Mouse (Mus musculus) hindbrain, embryonic 15.5 days (tissue): ENCODE data around the gene Hilpda. TPM values are rescaled to one million over a fixed set of nuclear protein-coding genes. Genes with fewer than 3 reads are reported as not detected.

ENCODE experiments used
- ATAC-seq: fragments of 200-750 bp; cut with Nextera tagmentation; 2 replicates; pipeline ENCODE4 v1.8.0; 2017; ENCODE audit warnings: low read depth, moderate number of reproducible peaks, moderate TSS enrichment; ENCODE audit not compliant: low FRiP score
- H3K27ac ChIP-seq: fragments of 300-500 bp; sonication (generic); replicated peaks from 2 replicates; pipeline ENCODE4 v1.5.1; 2015; ENCODE audit warnings: mild to moderate bottlenecking, inconsistent platforms
- H3K27me3 ChIP-seq: fragments of 300-500 bp; sonication (generic); 2 replicates; pipeline ENCODE4 v1.6.1; 2015; ENCODE audit warnings: control low read depth, inconsistent platforms
- H3K36me3 ChIP-seq: fragments of 300-500 bp; sonication (generic); 2 replicates; pipeline ENCODE4 v1.6.1; 2015; ENCODE audit warnings: control low read depth, inconsistent platforms
- H3K4me1 ChIP-seq: fragments of 300-500 bp; sonication (generic); replicated peaks from 2 replicates; pipeline ENCODE4 v1.6.1; 2015; ENCODE audit warnings: control low read depth, inconsistent platforms
- H3K4me2 ChIP-seq: fragments of 300-500 bp; sonication (generic); 2 replicates; pipeline ENCODE4 v1.6.1; 2015; ENCODE audit warnings: moderate library complexity, mild to moderate bottlenecking, inconsistent platforms
- H3K4me3 ChIP-seq: fragments of 300-500 bp; sonication (generic); 2 replicates; pipeline ENCODE4 v1.5.1; 2015; ENCODE audit warnings: mild to moderate bottlenecking, inconsistent platforms
- H3K9ac ChIP-seq: fragments of 300-500 bp; sonication (generic); 2 replicates; pipeline ENCODE4 v1.6.1; 2015; ENCODE audit warnings: inconsistent platforms
- H3K9me3 ChIP-seq: fragments of 300-500 bp; sonication (generic); 2 replicates; pipeline ENCODE4 v1.6.1; 2016; ENCODE audit warnings: control low read depth, inconsistent platforms
- WGBS: fragments of 180-500 bp; shearing (Covaris S2); methylation state at CpG from one replicate; pipeline ENCODE4 v1.1.7; 2015; 5-methylcytosine and 5-hydroxymethylcytosine counted together
- polyA plus RNA-seq: library from polyadenylated mRNA; unstranded; fragments of >200 nt; fragmentation: Nextera tagmentation; extraction: Ambion mirVana; gene quantifications from 2 replicates; pipeline ENCODE4 v1.2.1, GENCODE M21; 2015

Gene Hilpda
- polyA plus RNA-seq, 1 experiment from 2014 or later, result 31.7 TPM

DNA sequence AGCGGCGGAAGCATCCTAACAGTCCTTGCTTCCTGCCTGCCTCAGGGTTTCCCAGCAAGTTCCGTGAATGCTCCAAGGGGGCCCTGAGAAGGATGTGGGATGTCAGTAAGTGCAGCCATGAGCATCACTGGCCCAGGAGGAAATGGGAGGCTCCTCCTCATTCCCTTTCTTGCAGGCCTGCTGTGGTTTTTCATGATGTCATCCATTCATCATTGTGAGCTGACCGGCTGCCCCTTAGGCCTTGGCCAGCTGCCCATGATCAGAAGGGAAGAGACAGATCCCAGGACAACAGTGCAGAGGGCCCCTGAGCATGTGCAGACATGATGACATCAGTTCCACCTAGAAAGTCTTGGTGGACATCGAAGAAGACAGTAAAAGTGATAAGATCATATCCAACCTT, 46.6 kb downstream of the Hilpda start, which contains the start of gene Fam71f1:
Fam71f1 (plus strand) TSS at position 262 of the 400 bp plus-strand sequence.
- Histone ChIP-seq H3K9ac (no peak within 1 kb of the TSS), H3K36me3 (no peaks in the 10 kb centered on the region), H3K4me2 (no peak within 1 kb of the TSS), H3K27ac (no peak within 1 kb of the TSS), H3K4me3 (no peak within 1 kb of the TSS), H3K4me1 (no peaks in the 10 kb centered on the region), H3K9me3 (no peaks in the 10 kb centered on the region), H3K27me3 (no peaks in the 10 kb centered on the region)
- no peak for ATAC-seq
- WGBS, result 53% methylated on average over 5 of the region's 5 CpGs

- WGBS, result 80% methylated on average over 6 of the region's 6 CpGs
- H3K27me3 ChIP-seq, result no peaks in the 10 kb centered on the region
- H3K9ac ChIP-seq, result no peak overlapping the region
- no peak overlapping the region for H3K4me2 ChIP-seq
- H3K4me3 ChIP-seq, result no peak overlapping the region
- no peak overlapping the region for H3K27ac ChIP-seq
- no peaks in the 10 kb centered on the region for H3K36me3 ChIP-seq
- no peaks in the 10 kb centered on the region for H3K4me1 ChIP-seq
- no peaks in the 10 kb centered on the region for H3K9me3 ChIP-seq
- ATAC-seq, result no peak
Observed at GRCm38 (mm10) chr6:29321586-29321985, 49.3 kb downstream of the Hilpda start.

GRCm38 (mm10) chr6:29322147-29322546, 49.9 kb downstream of the Hilpda start:
- H3K9ac ChIP-seq, result no peak overlapping the region
- H3K36me3 ChIP-seq, result no peaks in the 10 kb centered on the region
- ATAC-seq, result no peak
- H3K4me1 ChIP-seq, result no peaks in the 10 kb centered on the region
- no peak overlapping the region for H3K4me2 ChIP-seq
- no peaks in the 10 kb centered on the region for H3K27me3 ChIP-seq
- WGBS, result 90% methylated on average over 7 of the region's 7 CpGs
- no peaks in the 10 kb centered on the region for H3K9me3 ChIP-seq
- no peak overlapping the region for H3K27ac ChIP-seq
- no peak overlapping the region for H3K4me3 ChIP-seq

DNA sequence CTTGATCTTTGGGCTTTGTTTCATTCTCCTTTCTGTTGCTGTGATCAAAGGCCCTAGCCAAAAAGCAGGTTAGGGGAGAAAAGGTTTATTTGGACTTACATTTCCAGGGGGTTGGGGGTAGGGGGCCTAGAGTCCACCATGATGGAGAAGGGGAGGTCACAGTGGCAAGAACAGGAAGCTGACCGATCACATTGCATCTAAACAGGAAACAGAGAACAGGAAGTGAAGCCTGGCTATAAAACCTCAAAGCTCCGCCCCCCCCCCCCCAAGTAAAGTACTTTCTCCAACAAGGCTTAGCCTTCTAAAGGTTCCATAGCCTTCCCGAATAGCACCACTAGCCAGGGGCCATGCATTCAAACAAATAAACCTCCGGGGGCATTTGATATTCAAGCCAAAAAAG, 50.4 kb downstream of the Hilpda start:
- Histone ChIP-seq H3K27ac (no peak overlapping the region), H3K4me3 (no peak overlapping the region), H3K4me2 (no peak overlapping the region), H3K27me3 (no peaks in the 10 kb centered on the region), H3K9ac (no peak overlapping the region), H3K4me1 (no peaks in the 10 kb centered on the region), H3K36me3 (no peaks in the 10 kb centered on the region), H3K9me3 (no peaks in the 10 kb centered on the region)
- no peak for ATAC-seq
- 80% methylated on average over 4 of the region's 4 CpGs for WGBS

Other genes starting within 250 kb of the Hilpda start
- gene Lep, start 212.3 kb upstream of the Hilpda start, polyA plus RNA-seq, result not detected in 2 replicates
- 40.3 and 43.2 TPM in 2 replicates for gene Rbm28, start 107.5 kb upstream of the Hilpda start, polyA plus RNA-seq
- gene Prrt4, start 92.9 kb upstream of the Hilpda start, polyA plus RNA-seq, result 11.6 and 13.6 TPM in 2 replicates
- gene Impdh1, start 56.1 kb upstream of the Hilpda start, polyA plus RNA-seq, result 68.3 and 71.7 TPM in 2 replicates
- gene Fam71f2, start 7.1 kb downstream of the Hilpda start, polyA plus RNA-seq, result 0.41 and 0.51 TPM in 2 replicates
- gene Fam71f1, start 46.7 kb downstream of the Hilpda start, polyA plus RNA-seq, result not detected in 2 replicates
- gene Calu, start 75.6 kb downstream of the Hilpda start, polyA plus RNA-seq, result 164 TPM in 2 replicates
- gene Opn1sw, start 116.0 kb downstream of the Hilpda start, polyA plus RNA-seq, result 0.34 and 0.53 TPM in 2 replicates
- 43.3 and 52.6 TPM in 2 replicates for gene Ccdc136, start 123.8 kb downstream of the Hilpda start, polyA plus RNA-seq
- 4.2 and 5.1 TPM in 2 replicates for gene Flnc, start 160.8 kb downstream of the Hilpda start, polyA plus RNA-seq
- gene Atp6v1f, start 195.2 kb downstream of the Hilpda start, polyA plus RNA-seq, result 346 and 360 TPM in 2 replicates
- 0.35 and 0.42 TPM in 2 replicates for gene Atp6v1fnb, start 198.9 kb downstream of the Hilpda start, polyA plus RNA-seq
- 20.3 and 20.8 TPM in 2 replicates for gene Kcp, start 235.5 kb downstream of the Hilpda start, polyA plus RNA-seq